In genomic region chr2:13557145-13558030, GRCm38 (mm10) we compare ENCODE assay signal across 15 mouse cellular contexts. TPM values are rescaled to one million over a fixed set of nuclear protein-coding genes. Genes with fewer than 3 reads are reported as not detected.
DNase-seq lines count a peak whose midpoint lies in the region; ATAC-seq and TF ChIP-seq lines count a peak whose summit lies in the region.
"Had no signal": no experiment of that assay in that cellular context is flagged by ENCODE, and none has a peak within 500 bp of the region (broad histone marks: within the 10 kb centered on the region; RNA-seq: fewer than 3 reads in every experiment).

No protein-coding gene starts in this region.

- ATAC-seq in heart, embryonic 12.5 days (ENCODE audit: insufficient number of reproducible peaks, low FRiP score) = no peak
- no peak for ATAC-seq in heart, embryonic 15.5 days (replicated peaks; ENCODE audit: insufficient number of reproducible peaks, insufficient read depth, low FRiP score, low read depth)
- no peak for ATAC-seq in midbrain, embryonic 15.5 days (replicated peaks)
- ATAC-seq: forebrain, embryonic 14.5 days had no signal

- no peak for TF ChIP-seq POLR2A in small intestine, adult 2 months (IDR thresholded peaks at IDR 0.05; ENCODE audit: low read depth, low read length)

- WGBS in heart, embryonic 12.5 days = 60% methylated on average over 9 of the region's 9 CpGs
- WGBS in heart, embryonic 15.5 days = 55% methylated on average over 9 of the region's 9 CpGs
- whole genome bisulfite sequencing in small intestine, adult 2 months = 63% methylated on average over 9 of the region's 9 CpGs
- WGBS in midbrain, embryonic 15.5 days = 78% methylated on average over 9 of the region's 9 CpGs

- H3K27me3 ChIP-seq in heart, embryonic 12.5 days (replicated peaks) = no peaks in the 10 kb centered on the region
- H3K27me3 ChIP-seq in heart, embryonic 15.5 days = no peaks in the 10 kb centered on the region
- H3K27me3 ChIP-seq in small intestine, adult 2 months (ENCODE audit: control insufficient read depth, insufficient read depth, low read length) = no peaks in the 10 kb centered on the region
- H3K27me3 ChIP-seq in midbrain, embryonic 15.5 days (replicated peaks) = no peaks in the 10 kb centered on the region
- H3K27me3 ChIP-seq: midbrain, embryonic 12.5 days; stomach, embryonic 15.5 days had no signal

- no peak for TF ChIP-seq CTCF in small intestine, adult 2 months (IDR thresholded peaks at IDR 0.05; ENCODE audit: extremely low read depth, insufficient read length, insufficient replicate concordance, low read depth, low read length)

- H3K4me2 ChIP-seq in heart, embryonic 12.5 days = no peak overlapping the region
- no peak overlapping the region for H3K4me2 ChIP-seq in heart, embryonic 15.5 days
- no peak overlapping the region for H3K4me2 ChIP-seq in midbrain, embryonic 15.5 days
- H3K4me2 ChIP-seq: midbrain, embryonic 12.5 days; stomach, embryonic 15.5 days had no signal

- no peak overlapping the region for H3K9ac ChIP-seq in heart, embryonic 12.5 days
- no peak overlapping the region for H3K9ac ChIP-seq in heart, embryonic 15.5 days
- no peak overlapping the region for H3K9ac ChIP-seq in midbrain, embryonic 15.5 days
- H3K9ac ChIP-seq: liver, embryonic 14.5 days; midbrain, embryonic 12.5 days; stomach, embryonic 15.5 days had no signal

- no peaks in the 10 kb centered on the region for H3K9me3 ChIP-seq in heart, embryonic 12.5 days (replicated peaks)
- H3K9me3 ChIP-seq in heart, embryonic 15.5 days (replicated peaks) = no peaks in the 10 kb centered on the region
- H3K9me3 ChIP-seq in midbrain, embryonic 15.5 days = no peaks in the 10 kb centered on the region
- H3K9me3 ChIP-seq: G1E; midbrain, embryonic 12.5 days; stomach, embryonic 15.5 days had no signal

- peak; percentile 41 for DNase-seq in heart, adult 9 months (ENCODE audit: low spot score in 2 of 2)
- DNase-seq in NIH3T3 (ENCODE audit: low read depth) = peak; percentile 82
- DNase-seq in kidney, adult 9 months = no peak
- DNase-seq in adrenal gland, postnatal 36 days = no peak

- no peak overlapping the region for H3K27ac ChIP-seq in heart, embryonic 12.5 days (ENCODE audit: poor library complexity, severe bottlenecking)
- H3K27ac ChIP-seq in heart, embryonic 15.5 days = peak overlapping the region; percentile 53; the same call in 1 of the 2 replicates
- H3K27ac ChIP-seq in small intestine, adult 2 months (ENCODE audit: insufficient read depth, low read depth, low read length) = peak overlapping the region; percentile 78
- H3K27ac ChIP-seq in midbrain, embryonic 15.5 days = no peak overlapping the region
- H3K27ac ChIP-seq: kidney, postnatal 0 days; left cerebral cortex, adult 2 months; liver, embryonic 14.5 days; midbrain, embryonic 12.5 days; stomach, embryonic 15.5 days had no signal

- H3K36me3 ChIP-seq in heart, embryonic 12.5 days = no peaks in the 10 kb centered on the region
- no peaks in the 10 kb centered on the region for H3K36me3 ChIP-seq in heart, embryonic 15.5 days
- no peaks in the 10 kb centered on the region for H3K36me3 ChIP-seq in small intestine, adult 2 months (ENCODE audit: control insufficient read depth, insufficient read depth, low read length)
- H3K36me3 ChIP-seq in midbrain, embryonic 15.5 days (replicated peaks) = no peaks in the 10 kb centered on the region
- H3K36me3 ChIP-seq: G1E; midbrain, embryonic 12.5 days; stomach, embryonic 15.5 days had no signal

- H3K4me1 ChIP-seq in heart, embryonic 12.5 days (replicated peaks) = peaks cover 26% of the 10 kb centered on the region
- peaks cover 14% of the 10 kb centered on the region for H3K4me1 ChIP-seq in heart, embryonic 15.5 days (replicated peaks)
- peaks cover 5% of the 10 kb centered on the region; the same call in 1 of the 2 replicates for H3K4me1 ChIP-seq in small intestine, adult 2 months (ENCODE audit: control insufficient read depth, insufficient read depth, insufficient read length, low read length)
- H3K4me1 ChIP-seq in midbrain, embryonic 15.5 days = no peaks in the 10 kb centered on the region
- H3K4me1 ChIP-seq: stomach, embryonic 15.5 days had no signal

- H3K4me3 ChIP-seq in heart, embryonic 12.5 days = no peak overlapping the region
- H3K4me3 ChIP-seq in heart, embryonic 15.5 days = no peak overlapping the region
- H3K4me3 ChIP-seq in small intestine, adult 2 months (ENCODE audit: low read depth, low read length) = no peak overlapping the region
- H3K4me3 ChIP-seq in midbrain, embryonic 15.5 days = no peak overlapping the region
- H3K4me3 ChIP-seq: left cerebral cortex, adult 2 months; midbrain, embryonic 12.5 days; stomach, embryonic 15.5 days had no signal

RNA-seq across cellular contexts. Expression of gene Trdmt1, which starts 12.9 kb away (rescaled TPM):
- polyA plus RNA-seq in heart, embryonic 12.5 days (2016; fragmentation: Nextera tagmentation; extraction: Ambion mirVana) = 7.4 and 8.2 TPM in 2 replicates
- 7.6 and 8.1 TPM in 2 replicates for polyA plus RNA-seq in heart, embryonic 15.5 days (2015; fragmentation: Nextera tagmentation; extraction: Ambion mirVana)
- 0.15 and 0.39 TPM in 2 replicates for polyA plus RNA-seq in small intestine, adult 2 months (2012; rRNA removed)
- 1 to 10 TPM; 3.7 to 7.9 TPM for total RNA-seq in adrenal gland, postnatal 36 days (2021)
- 6.3 and 8.0 TPM in 2 replicates for polyA plus RNA-seq in midbrain, embryonic 15.5 days (2015; fragmentation: Nextera tagmentation; extraction: Ambion mirVana)

RNA-seq across cellular contexts. Expression of gene Vim, which starts 16.3 kb away (rescaled TPM):
- 912 and 971 TPM in 2 replicates for polyA plus RNA-seq in heart, embryonic 12.5 days (2016; fragmentation: Nextera tagmentation; extraction: Ambion mirVana)
- polyA plus RNA-seq in heart, embryonic 15.5 days (2015; fragmentation: Nextera tagmentation; extraction: Ambion mirVana) = 867 and 926 TPM in 2 replicates
- polyA plus RNA-seq in small intestine, adult 2 months (2012; rRNA removed) = 262 and 287 TPM in 2 replicates
- total RNA-seq in adrenal gland, postnatal 36 days (2021) = 100 to 1,000 TPM; 181 to 247 TPM
- polyA plus RNA-seq in midbrain, embryonic 15.5 days (2015; fragmentation: Nextera tagmentation; extraction: Ambion mirVana) = 395 and 414 TPM in 2 replicates

Comparison
In these comparisons a context has a peak if more than half of its experiments do, and no peak if none do; other contexts are left out.
1. H3K27ac ChIP-seq: peak in heart, embryonic 15.5 days (single experiment) and small intestine, adult 2 months (single experiment); none in heart, embryonic 12.5 days (single experiment) and midbrain, embryonic 15.5 days (single experiment).
2. DNase-seq: peak in heart, adult 9 months (2 of 2) and NIH3T3 (single experiment); none in kidney, adult 9 months (single experiment) and adrenal gland, postnatal 36 days (0 of 2).